Mouse (Mus musculus) cerebellum, postnatal 25 days (tissue): ENCODE data around the gene 9530002B09Rik.

Experiments
- DNase-seq, 2 experiments: peaks; one replicate each; pipeline ENCODE4 v3.0.0; 2021; ENCODE audit warnings: mixed read lengths in 2 of 2

9530002B09Rik gene

GRCm38 (mm10) chr4:122688975-122689374 lies at the start of gene 9530002B09Rik:
Gene 9530002B09Rik (plus strand): TSS chr4:122689275.
- no peak for DNase-seq
